Mouse (Mus musculus) bone marrow, adult 2 months (tissue): Measurements from ENCODE around the gene Blvra.

Experiments
- CTCF ChIP-seq: fragments of 200-500 bp; IDR thresholded peaks from 2 replicates; pipeline ENCODE4 v1.5.1; 2011; ENCODE audit warnings: low read length, control low read depth; ENCODE audit not compliant: control insufficient read depth, insufficient read depth
- POLR2A ChIP-seq: fragments of 200-500 bp; IDR thresholded peaks from 2 replicates; pipeline ENCODE4 v1.6.1; 2011; ENCODE audit warnings: low read depth, mild to moderate bottlenecking, control low read depth, low read length, borderline replicate concordance; ENCODE audit not compliant: control insufficient read depth

GRCm38 (mm10) chr2:127079881-127080590, 9.6 kb downstream of the Blvra start:
- no peak for TF ChIP-seq CTCF
- TF ChIP-seq POLR2A: no peak
